Mouse (Mus musculus) hindlimb bud, embryonic 11.5 days (tissue): ENCODE measurements at regions not wholly inside any gene's neighbourhood (a gene's known extent, or its start where the extent isn't known, plus 50 kb on each side); places are given as distances from the start of the nearest gene placed in this dataset.

Experiments
- DNase-seq: peaks from one replicate; pipeline ENCODE4 v3.0.0-alpha.2; 2012; ENCODE audit warnings: low read depth, low spot score; ENCODE audit errors: extremely low spot score

DNA sequence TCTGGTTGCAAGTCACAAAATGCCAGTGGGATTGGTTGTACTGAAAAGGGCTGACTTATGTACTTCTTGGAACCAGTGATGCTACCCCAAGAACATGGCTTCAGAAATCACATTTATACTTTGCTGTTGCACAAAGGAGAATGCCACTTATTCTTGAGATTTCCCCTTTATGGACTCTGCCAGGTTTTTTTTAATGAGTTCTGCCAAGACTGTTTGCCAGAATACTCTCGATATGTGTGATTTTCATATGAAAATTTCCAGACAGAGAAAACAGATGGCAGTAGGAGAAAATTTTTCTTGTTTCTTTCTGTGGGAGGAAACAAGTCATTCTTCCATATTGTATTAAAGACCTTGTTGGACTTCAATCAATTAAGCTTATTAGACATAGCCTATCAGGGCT lies 281.0 kb upstream of the Tle1 start:
- DNase-seq: no peak

DNA sequence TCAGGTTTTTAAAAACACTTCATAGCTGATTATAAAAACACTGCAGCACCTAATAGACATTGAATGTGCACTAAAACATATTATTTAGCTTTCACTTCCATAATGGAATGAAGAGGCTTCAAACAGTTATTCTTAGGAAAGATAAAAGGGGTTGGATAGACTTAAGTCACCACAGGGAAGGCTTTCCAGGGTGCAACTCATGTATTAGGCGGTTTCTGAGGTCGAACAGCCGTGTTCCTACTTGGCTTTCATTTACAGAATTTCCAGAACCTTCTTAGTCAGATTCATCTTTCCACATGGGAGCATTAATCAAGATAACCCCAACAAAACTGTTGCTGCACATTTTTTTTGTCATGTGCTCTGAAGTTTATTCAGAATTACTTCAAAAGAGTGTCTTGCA lies 279.8 kb upstream of the Tle1 start:
- no peak for DNase-seq

DNA sequence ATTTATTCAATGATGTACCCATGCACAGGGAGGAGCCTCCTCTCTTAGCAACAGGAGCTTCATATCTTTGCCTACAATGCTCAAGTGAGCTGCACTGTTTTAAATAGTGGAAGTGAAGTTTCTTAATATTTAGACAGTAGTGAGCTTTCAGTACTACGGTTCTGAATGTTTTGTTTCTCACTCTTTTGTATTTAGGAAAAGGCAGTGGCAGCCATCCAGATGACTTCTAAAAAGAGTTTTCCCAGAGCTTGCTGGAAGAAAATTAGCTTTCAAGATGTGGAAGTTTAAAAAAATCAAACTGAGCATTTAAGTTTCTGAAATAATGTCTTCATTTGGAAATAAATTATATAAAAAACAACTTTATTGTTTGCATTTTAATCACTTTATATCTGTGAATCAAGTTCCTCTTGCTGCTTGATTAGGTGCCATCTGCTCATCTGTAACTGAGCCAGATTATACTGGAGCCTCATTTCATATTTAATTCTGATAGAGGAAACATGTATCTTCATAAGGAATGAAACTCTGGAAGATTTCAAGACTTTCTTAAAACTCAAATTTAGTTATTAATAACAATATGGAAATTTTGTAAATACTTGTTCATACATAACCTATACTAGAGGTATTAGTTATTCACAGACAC lies 268.6 kb upstream of the Tle1 start:
- no peak for DNase-seq

DNA sequence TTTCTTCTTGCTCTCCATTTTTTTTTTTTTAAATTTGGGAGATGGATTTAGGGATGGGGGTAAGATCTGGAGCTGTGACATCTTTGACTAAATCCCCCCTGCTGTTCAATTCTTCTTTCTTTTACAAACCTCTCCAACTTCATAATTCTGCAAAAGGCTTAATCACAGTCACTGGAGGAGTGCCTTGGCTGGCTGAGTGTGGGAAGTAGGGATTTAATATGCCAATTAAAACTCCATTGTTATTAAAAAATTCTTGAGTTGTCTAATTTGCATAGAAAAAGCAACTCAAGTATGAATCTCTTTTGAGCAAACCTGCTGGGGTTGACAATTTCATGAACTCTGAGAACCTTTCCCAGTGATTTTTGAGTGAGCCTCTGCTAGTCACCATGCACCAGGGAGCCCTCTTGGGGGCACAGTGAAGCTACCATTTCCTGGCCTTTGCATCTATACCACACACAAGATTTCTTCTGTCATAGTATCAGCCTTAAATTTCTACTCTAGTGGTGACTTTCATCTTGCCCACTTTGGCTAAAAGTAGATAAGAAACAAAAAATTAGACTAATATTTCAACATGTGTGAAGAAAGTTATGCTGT lies 243.6 kb upstream of the Tle1 start:
- no peak for DNase-seq

DNA sequence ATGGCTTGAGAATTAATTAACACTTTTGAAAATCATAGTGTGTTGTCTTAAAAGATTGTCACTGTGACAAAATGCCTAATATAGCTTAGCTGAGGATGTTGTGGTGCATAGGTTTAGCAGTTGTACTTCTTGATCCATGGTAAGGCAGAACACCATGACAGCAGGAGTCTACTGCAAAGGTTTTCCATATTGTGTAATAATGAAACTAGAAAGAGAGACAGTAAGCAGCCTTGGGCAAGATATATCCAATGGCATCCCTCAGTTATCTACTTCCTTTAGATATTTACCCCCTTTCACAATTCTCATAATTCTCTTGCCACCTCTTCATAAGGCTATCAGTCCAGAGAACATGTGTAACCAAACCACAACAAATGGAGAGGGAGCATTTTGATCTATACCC lies 236.6 kb upstream of the Tle1 start:
- no peak for DNase-seq

DNA sequence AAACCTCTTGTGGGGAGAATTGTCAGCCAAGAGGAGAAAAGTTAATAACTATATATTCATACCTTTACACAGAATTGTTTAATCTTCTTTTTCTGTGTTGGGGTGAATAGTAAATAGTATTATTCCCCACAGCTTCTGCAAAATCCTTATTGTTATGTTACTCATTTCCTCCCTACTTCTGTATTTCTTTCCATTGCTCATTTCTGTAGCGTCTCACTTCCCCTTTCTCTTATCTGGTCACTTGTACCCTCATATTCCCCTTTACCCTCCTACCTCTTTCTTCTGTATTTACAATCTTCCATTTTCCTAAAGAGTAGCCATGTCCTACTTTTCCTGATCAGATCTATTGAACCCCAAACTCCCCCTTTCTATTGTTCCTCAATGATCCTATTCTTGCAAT lies 224.6 kb upstream of the Tle1 start:
- DNase-seq: no peak

DNA sequence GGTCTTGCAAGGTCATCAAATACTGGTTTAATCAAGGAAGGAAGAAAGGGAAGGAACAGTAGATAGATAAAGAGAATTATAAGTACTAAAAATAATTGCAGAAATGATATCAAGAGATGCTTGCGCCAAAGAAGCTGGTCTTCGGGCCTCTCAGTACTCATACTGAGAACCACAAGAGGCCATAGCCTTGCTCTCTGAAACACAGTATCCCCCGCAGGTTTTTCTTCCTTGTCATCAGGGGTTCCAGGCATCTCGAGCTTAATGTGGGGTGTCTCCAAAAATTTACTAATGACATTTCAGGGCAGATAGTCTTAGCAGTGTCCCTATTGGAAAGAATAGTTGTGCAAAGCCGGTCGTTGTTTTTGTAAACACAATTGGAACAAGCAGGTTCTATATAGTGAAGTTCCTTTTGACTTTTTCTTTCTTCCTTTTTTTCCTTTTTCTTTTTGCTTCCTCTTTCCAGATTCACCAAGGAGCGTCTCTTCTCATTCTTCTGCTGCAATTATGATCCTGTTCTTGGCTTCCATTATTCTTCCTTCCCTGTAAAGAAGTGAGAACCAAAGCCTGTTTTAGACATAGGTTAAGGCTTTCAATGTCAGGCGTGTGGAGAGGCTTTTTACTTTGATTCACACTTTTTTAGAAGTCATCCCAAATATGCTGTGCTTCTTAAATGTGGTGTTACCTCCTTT lies 211.5 kb upstream of the Tle1 start:
- DNase-seq: no peak

DNA sequence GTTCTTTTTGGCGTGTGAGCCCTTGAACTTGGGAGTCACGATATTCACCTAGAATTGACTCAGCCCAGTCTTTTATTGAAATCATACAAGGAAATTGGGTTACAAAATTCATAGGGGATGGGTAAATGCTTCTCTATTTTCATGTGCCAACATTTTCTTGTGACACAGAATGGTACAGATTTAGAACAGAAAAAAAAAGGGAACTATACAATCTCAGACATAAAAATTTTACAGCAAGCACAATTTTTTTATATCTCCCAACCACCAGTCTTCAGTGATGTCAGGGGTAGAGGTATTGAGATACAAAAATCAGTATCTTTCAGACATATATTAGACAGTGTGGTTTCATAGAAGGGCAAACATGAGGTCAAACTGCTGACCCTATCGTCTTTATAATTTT lies 210.6 kb upstream of the Tle1 start:
- DNase-seq: no peak

DNA sequence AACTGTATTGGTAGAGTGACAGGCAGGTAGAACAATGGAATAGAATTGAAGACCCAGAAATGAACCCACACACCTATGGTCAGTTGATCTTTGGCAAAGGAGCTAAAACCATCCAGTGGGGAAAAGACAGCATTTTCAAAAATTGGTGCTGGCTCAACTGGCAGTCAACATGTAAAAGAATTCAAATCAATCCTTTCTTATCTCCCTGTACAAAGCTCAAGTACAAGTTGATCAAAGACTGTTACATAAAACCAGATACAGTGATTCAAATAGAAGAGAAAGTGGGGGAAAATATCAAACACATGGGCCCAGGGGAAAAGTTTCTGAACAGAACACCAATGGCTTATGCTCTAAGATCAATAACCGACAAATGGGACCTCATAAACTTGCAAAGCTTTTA lies 200.0 kb upstream of the Tle1 start:
- no peak for DNase-seq

DNA sequence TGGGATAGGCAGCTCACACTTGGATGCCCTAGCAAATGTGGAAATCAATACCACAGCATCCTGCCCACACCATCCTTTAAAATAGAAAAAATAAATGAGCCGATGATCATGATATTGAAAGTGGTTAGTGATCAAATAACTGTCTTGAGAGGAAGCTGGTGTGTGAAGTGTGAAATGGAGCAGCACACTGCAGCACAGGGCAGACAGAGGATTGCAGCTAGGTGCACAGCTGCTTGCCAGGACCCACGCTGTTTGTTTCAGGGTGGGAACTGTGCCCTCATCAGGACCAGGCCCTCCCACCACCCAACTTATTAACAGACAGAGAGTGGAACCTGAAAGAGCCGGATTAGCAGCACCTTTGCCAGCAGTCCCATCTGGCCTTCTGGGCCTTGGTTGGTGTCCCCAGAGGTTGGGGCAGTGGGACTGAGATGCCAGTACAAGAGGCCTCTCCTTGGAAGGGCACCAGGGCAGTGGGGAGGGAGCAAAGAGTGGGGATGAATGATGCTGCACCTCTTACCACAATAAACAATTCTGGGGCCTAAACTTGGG lies 191.2 kb upstream of the Tle1 start:
- DNase-seq: no peak

DNA sequence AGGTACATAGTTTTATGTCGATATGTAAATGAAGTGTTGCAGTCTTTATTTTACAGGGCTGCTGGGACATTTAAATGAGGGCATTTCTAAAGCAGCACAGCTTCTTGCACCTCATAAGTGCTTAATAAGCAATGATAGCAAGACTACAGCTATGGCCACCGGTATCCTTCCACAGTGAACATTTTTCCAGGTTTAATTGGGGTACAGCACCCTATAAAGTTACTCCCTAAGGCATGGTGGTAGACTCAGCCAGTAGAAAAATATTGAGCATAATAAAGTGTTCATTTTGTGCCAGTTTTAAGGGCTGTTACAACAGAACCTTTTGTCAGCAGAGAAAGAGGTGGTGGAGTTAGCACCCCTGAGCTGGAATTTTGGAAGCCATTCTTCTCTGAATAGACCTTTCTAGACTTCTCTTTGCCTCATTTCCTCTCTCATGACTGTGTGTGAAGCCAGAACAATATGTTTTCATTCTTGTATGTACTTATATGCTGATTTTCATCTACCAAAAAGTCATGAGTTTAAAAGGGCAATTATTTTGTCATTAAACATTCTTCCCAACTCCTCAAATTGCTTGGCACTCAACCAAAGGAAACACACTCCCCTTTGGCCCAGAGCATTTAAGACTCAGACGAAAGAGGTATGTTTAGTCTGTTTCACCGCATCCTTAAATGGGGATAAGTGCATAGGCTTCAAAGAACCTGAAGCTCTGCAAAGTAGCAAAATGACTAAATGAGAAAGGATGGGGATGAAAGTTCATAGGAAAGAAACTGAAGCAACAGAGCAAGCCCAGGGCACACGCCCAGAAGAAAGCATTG lies 189.3 kb upstream of the Tle1 start:
- DNase-seq: no peak

DNA sequence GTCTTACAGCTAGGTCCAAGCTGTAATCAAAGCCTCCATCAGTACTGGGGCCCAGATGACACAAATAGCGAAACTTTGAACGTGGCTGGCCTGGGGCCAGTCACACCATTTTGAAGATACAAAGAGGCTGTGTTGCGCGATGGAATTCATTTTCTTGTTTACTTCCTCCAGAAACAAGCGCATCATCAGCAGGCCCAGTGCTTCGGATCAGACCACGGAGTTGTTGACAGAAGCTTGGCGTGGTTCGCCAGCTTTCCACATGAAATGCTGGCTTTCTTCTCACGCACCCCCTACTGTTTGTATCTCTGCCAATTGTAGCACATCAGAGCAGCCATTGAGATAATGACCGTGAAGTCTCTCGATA lies 184.2 kb upstream of the Tle1 start:
- no peak for DNase-seq

DNA sequence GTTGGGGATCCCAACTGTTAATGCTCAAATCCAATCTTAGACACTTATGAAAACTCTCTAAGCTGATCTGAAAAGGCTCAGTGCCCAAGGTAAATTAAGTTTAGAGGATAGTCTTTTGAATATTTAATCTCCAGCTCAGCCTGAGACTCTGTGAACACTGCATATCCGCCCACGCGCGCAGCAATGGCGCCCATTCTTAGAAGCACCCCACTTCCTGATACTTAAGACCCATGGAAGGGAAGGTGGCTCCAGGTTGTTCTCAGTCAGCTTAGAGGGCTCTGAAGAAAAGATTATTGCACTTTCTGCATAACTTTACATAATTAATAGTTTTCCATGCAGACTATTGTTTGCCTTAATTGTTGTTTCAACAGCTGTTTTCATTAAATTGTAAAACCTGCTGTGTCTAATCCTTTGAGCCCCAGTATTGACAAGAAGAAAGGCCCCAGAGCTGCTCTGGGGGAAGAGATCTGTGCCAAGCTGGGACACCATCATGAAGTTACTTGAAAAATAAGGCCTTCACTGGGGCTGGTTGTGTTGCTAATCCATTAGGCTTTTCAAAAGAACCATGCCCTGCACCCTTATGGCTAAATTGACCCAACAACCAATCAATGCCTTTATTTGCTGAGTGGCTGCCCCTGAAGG lies 183.7 kb upstream of the Tle1 start:
- DNase-seq: no peak

DNA sequence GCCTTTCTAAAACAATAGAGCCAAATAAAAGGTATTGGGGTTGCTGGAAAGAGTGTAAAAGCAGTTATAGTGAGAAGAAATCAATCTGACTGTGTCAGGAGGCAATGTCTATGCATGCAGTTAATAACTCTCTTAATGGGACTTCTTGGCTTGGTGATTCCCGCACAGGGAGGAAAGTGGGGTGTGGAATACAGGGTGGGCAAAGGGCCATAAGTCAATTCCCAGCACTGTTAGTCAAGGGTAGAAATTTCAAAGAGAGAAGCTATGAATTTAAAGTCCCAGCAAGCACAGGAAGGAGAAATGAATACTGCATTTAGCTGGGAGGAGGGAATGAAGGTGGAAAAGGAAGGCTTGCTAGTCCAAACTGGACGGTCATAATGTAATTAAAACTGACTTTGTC lies 183.0 kb upstream of the Tle1 start:
- no peak for DNase-seq

DNA sequence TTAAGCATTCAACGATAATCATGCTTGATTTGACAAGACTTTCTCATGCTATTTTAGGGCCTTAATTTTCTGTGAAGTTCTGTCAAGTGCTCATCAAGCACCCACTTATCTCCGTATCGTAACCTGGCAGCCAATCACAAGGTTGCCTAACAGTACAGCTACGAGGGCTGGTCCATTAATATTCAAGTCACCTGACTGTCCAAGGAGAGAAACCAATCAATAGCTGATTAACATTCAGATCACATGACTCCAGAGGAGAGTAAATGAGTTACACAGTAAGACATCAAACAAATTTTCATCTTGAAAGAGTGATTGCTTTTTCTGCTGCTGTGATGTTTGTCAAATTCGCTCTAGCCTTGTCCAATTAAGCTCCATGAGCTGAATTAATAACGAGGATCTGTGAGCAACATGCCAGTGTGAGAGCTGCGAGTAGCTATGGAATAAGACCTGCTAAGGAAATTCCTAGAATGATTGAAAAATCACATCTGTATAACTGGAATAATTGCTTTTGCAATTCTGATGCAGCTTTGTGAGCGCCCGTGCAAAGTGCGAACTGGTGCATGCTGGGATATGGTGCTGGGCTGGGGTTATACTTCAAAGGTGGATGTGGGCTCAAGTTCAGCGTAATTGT lies 181.9 kb upstream of the Tle1 start:
- DNase-seq: no peak

DNA sequence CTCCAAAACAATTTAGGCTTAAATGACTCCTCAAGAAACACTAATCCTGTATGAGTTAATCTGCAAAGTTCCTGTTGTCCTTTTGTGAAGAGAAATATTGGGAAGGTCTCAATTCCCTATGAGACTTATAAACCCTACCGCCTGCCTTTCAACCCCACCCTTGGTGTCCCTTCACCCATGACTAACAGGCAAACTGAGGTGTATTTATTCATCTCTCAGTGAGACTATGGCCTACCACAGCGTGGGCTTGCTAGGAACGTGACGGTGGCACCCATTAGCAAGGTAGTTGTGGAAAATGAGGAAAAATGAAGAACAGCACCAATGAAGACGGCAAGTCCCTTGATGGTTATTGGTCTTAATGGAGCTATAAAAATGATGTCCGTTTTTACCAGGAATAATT lies 181.0 kb upstream of the Tle1 start:
- no peak for DNase-seq

DNA sequence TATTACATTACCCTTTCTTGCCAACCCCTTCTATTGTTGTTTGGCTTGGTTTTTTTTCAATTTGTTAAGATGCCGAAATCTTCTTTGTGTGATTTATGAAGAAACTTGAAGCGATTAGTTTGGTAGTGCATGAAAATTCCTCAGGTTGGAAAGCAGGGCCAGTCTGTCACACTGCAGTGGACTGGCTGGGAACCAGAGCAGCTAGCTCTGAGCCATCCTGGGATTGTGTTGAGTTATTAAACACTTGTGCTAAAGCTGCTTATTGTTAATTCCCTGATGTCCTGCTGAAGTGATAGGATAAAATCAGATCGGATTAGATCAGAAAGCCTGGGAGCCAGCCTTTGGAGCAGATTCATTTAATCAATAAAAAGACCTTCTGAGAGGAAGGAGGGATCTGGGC lies 180.4 kb upstream of the Tle1 start:
- DNase-seq: no peak

DNA sequence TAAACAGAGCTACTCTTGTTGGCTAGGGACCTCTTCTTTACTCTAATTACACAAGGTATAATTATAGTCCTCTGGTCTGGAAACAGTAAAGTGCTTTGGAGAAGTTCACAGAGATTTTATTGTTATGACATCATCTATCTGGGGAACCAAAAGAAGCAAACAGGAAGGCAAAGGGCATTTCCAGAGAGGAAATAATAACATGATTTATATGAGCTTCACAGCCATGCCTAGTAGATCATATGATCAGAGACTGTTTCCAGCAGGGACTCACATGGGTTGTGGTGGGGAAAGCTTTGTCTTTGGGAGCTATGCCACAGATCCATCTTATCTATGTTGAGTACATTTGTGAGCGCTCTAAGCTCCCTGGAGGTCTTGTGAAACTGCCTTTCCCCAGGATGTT lies 178.8 kb upstream of the Tle1 start:
- no peak for DNase-seq

DNA sequence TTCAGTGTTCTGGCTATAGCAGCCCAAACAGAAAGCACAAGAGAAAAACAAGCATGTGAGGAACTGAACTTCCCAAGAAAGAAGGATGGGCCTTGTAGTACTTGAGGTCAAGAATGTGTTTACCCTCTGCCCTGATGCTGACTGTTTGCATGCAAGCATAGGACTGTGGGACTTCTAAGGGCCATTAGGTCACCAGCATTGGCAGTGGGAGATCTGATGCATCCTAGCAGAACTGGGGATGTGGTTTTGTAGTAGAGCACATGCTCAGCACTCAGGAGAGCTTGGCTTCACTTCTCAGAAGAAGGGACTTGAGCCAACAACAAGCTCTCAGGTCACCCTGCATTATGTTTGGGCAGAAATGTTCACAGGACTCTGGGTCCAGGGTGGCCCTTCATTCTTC lies 178.3 kb upstream of the Tle1 start:
- DNase-seq: no peak

DNA sequence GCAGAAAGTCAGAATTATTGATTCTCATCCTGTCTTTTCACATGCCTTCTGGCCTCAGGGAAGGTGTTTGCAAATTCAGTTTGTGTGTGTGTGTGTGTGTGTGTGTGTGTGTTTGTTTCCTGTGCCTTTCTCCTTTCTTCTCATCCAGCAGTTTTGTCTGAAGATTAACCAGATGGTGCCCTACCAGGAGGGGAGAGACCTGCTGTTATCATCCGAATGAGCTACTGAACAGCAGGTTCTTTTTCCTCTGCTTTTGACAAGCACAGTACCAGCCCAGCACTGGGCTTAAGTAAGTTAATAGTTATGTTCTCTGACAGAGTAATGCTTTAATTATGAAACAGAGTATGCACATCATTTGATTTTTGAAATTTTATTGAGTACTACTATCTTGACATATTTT lies 176.8 kb upstream of the Tle1 start:
- DNase-seq: no peak

DNA sequence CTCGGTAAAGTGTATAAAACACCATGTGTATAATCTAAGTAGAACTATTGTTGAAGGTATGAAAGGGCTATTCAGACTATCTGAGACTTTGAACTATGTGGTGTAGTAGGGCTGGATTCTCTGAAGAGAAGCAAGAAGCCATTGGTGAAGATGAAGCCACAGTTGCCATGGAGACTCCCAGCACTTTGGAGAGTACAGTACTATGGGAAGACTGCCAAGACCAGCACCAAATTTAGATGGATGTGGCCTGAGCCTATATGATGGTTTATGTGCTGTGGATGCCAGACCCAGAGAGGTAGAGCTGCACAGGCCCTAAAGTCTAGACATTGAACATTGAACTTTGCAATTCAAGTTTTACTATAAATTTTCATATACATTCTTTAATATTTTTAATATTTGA lies 151.3 kb upstream of the Tle1 start:
- no peak for DNase-seq
